Mouse (Mus musculus): ENCODE measurements around the gene Prdm15.

Prdm15 gene

DNA sequence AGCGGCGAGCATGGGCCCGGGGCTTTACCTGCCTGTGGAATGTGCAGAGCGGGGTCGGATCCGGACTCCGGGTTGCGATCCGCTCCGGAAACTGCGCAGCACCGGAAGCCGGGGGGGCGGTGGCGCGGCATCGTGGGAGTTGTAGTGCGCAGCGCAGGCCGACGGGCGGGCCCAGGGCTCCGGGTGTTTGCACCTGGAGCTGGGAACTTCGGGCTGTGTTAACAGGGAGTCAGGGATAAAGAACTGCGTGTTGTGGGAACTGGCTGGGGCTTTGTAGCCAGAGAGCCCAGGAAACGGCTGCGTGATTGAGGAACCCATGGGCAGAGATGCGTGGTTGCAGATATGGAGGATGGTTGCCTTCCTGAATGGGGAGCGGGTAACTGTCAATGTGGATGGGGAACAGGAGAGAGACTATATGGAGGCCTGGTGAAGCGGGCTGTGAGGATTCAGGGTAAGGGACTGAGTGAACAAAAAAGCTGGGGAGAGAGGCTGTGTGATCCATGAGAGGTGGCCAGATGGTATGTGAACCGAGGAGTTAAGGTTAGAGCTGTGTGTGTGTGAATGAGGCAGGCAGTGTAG, at the start of gene Prdm15:
TSS of gene Prdm15 (minus strand) at position 110 of the 579 bp plus-strand sequence.
- peak; percentile 81 to 88 for DNase-seq (ENCODE audit: low spot score in 2 of 2)

DNA sequence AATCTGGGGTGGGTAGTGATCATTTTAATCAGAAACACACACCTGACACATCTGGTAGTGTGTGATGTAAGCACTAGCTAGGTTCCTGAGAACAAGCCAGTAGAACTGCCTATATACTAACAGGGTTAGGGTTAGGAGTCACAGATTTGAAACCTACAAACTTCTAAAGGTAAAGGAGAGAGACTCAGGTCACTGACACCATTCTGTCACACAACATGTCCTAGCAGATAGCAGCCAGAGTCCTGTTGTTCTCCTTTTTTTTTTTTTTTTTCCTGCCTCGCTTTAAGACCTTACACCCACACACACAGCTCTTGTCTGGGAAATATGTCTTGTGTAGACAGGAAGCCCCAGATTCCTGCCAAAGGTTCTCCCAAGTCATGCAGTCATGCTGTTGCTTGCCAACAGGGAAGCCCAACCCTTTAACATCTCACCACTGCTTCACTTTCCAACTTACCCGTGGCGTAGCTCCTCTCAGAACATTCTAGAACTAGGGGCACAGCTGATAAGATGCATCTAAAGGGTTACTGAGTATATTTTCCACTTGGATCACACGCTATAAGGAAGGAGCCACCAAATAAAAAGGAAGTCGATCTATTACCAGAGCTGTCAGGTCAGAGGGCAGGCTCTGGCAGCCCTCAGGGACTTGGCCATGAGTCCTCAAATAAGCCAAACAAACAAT, 45.8 kb upstream of the Prdm15 start:
- no peak for DNase-seq (ENCODE audit: low spot score in 2 of 2)

DNA sequence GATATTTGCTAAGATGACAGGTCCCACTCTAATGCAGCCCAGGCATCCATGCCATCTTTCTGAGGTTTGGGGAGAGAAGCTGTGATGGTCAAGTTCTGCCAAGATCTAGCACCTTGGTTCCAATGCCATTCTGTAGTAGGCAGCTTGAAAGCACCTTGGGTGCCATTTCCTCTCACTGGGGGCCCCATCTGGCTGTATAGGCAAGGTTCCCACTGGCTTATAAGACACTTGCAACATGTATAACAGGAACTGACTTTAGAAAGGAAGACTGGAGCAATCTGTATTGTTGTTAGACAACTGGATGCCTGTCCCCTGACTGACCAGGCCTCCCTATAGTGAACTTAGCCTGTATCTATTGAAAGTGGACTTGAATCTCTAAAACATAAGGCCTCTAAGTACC, 36.1 kb upstream of the Prdm15 start:
- no peak for DNase-seq (ENCODE audit: low spot score in 2 of 2)

DNA sequence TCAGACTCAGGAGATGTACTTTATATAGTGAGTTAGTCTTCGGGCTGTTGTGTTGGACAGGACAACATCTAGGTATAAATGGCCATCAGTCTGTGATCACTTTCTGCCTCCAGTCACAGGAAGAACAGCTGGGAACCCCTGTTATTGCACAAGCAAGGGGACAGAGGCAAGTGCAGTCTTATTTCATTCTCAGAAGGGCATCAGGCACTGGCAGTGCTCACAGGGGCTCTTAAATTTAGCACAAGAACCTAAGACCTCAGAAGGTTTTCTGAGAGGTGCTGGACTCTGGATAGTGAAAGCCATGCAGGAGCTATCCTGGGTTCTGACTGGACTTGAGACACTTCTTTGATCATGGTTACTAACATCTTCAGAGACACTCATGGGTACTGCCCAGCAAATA, 32.0 kb upstream of the Prdm15 start:
- DNase-seq (ENCODE audit: low spot score in 2 of 2) = no peak

DNA sequence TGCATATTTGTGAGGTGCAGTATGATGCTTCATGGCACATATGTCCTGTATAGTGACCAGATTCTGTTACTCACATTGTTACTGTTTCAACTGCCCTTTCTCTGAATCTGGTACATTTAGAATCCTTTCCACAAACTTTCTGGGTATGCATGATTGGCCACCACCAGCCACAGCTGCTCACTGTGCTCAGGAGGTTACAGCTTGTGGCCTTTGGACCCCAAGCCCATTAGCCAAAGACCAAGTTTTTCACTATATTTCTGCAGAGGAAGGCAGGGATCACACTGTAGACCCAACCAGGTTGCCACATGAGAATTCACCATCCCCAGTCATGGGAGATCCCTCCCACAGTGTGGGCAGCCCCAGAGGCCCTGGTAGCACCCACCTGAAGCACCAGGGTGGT, 31.2 kb upstream of the Prdm15 start:
- DNase-seq (ENCODE audit: low spot score in 2 of 2) = no peak

DNA sequence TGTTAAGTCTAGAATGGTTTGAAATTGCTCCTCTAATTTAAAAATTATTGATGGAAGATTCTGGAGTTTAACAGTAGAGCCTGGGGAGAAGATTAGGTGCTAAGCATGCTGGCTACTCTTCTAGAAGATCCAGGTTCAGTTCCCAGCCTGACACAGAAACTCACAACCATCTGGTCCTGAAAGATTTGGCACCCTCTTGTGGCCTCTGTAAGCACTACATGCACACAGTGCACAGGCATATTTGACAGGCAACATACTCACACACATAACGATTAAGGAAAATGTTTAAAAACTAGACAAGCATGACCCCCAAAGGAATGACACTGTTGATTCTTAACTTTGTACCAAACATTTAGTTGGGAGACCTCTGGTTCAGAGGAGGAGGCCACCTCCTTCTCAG, 27.5 kb upstream of the Prdm15 start:
- peak in 1 of 2 experiments; percentile 25 for DNase-seq (ENCODE audit: low spot score in 2 of 2)

DNA sequence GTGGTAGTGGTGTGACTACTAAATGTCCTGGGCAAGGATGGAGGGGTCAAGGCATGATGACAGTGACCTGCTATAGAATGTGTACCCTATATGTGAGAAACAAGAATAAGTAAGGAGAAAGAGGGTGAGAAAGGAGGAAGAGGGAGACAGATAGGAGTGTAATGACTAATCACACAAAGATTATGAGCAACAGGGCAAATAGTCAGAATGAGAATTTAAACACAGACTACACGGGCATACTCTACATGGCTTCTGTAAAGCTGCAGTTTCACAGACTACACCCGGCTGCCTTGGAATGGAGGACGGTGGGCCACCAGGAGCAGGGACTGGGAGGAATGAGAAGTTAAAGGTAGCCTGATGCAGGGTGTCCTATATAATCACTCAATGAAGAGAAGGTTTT, 25.9 kb upstream of the Prdm15 start:
- no peak for DNase-seq (ENCODE audit: low spot score in 2 of 2)

DNA sequence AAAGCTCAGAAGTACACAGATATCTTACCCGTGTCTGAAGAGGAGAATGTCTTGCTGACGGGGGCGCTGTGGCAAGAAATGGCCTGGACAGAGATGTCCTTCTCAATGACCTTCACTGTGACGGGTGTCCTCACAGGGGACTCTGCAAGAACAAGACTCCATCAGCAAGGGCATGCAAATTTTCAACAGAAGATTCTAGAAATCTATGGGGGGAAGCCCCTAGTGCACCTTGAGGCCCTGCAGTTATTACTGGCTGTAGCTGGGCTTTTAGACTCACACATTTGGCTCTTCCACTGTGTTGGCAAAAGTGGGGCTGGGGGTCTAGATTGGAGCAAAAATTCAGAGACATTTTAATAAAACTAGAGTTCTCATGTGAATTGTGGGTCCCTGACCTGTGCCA, 23.5 kb upstream of the Prdm15 start:
- no peak for DNase-seq (ENCODE audit: low spot score in 2 of 2)

DNA sequence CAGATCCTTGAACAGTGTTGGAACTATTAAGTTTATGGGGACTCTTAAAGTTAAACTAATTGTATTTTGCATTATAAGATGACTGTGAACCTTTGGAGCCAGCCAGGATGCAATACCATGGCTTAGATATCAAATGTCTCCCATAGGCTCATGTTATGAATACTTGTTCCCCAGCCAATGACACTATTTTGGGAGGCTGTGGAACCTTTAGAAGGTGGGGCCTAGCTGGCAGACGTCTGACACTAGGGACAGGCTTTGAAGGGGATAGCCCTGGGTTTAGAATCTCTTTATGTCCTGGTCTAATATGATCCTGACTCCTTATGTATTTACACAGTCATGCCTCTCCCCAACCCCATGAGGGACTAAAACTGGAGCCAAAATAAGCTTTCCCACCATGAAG, 22.7 kb upstream of the Prdm15 start:
- no peak for DNase-seq (ENCODE audit: low spot score in 2 of 2)

DNA sequence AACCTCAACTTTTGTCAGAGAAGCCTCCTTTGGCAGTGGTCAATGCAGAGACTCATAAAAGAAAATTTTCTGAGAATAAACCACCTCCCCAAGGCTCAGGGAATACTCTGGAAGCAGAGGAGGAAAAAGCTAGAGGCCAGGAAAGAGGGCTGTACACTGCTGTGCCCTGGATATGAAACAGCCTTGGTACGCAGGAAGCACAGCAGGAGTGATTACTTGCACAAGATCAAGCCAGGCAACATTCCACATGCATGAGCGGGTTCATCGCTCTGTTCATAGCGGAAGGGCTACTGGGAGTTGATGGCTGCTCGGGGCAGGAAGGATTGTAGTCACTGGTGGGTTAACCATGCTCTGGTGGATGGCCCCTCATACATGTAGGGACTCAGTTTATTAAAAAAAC, 21.0 kb upstream of the Prdm15 start:
- no peak for DNase-seq (ENCODE audit: low spot score in 2 of 2)

DNA sequence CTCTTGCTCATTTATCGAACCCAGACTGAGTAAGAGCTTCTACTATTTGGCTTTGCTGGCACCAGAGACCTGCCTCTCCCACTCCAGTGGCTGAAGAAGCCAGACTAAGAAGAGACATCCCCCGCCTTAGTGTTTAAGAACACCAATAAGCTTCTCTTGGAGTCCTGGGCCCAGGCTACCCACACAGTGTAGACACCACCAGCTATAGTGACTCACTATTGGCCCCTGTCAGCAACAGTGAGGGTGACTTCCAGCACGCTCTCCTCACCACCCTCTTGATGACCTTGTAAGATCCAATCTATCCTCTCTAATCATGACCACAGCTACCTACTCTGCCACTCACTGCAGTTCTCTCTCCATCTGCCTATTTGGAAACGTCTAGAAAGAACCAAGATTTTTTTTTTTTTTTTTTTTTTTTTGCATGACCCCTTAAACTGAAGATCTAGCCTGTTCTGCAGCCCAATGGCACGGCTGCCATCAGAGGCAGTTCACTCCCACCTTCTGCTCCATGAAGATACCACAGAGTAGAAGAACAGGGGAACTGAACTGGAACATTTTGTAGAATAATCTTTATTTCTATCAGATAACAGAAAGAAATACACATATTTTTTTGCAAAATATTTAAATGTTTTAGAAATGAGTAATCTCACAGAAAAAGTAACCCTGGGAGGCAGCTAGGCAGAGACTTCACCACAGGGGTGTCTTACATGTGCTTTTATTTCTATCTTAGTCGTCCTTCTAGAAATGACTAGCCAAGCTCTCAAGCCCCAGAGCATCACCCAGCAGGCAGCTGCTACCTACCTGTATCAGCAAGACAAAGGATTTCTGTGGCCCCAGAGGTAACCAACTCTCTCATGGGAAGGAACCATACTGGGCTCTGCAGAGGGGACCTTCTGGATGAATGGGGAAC, 17.8 kb upstream of the Prdm15 start:
- no peak for DNase-seq (ENCODE audit: low spot score in 2 of 2)

DNA sequence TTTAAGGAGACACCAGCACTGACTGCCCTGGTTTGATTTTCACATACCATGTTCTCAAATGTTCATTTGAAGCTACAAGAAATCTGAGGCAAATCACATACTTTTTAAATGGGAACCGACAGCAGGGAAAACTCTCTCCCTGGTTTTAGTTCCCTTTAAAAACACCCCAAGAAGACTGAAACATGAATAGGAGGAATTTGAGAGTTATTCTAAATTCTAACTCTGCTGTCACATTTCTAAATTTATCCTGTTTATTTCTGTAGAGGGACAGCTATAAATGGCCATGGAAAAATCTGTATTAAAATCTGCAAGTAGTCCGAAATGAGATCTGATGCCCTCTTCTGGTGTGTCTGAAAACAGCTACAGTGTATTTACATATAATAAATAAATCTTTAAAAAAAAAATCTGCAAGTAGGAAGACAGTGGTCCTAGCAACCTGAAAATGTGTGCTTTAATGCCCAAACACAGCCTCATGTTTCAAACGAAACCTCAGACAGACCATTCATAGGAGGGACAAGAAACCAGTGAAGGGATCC, 12.3 kb upstream of the Prdm15 start:
- no peak for DNase-seq (ENCODE audit: low spot score in 2 of 2)

DNA sequence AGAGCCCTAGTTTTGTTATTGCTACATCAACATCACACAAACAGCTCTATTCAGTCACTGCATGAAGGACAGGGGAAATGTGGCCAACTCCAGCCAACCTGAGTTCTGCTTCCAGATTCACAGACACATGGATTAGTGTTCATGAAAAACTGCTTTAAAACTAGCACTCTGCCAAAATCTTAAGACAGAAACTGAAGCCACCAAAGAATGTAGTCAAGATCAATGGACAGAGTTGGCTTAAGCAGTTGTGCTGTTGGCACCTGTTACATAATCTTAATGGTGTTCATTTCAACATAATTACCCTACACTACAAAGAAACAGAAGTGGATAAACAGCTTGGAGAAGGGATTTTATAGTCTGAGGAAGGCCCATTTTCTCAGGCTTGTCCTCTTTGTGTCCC, 4.4 kb upstream of the Prdm15 start:
- no peak for DNase-seq (ENCODE audit: low spot score in 2 of 2)

DNA sequence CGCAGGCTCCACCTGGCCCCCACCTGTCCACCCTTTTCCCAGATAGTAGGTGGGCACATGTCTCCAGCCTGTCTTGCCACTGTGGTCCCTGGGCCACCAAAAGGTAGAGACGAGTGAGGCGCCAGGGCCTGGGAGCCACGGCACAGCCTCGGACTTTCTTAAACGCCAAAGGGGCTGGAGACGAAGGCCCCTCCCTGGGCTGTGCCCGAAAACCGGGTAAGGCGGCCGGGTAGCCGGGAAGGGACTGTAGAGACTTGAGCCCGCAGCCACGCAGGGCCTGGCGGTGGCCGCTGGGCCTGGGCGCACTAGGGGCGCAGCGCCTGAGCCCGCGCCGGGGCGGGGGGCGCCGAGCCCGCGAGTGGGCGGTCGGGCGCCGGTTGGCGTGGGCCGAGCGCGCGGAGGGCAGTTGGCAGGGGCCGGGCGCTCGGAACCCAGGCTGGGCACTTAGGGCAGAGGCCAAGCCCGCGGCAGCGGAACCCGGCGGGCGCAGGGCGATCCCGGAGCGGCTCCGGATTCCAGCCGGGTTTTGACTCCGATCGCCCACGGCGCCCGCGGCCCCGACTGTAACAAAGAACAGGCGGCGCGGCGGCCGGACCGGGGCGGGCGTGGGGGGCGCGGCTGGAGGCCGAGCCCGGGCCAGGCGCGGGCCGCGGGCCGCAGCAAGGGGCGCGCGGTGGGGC, 449 bp downstream of the Prdm15 start:
- DNase-seq (ENCODE audit: low spot score in 2 of 2) = peak; percentile 74 to 77

DNA sequence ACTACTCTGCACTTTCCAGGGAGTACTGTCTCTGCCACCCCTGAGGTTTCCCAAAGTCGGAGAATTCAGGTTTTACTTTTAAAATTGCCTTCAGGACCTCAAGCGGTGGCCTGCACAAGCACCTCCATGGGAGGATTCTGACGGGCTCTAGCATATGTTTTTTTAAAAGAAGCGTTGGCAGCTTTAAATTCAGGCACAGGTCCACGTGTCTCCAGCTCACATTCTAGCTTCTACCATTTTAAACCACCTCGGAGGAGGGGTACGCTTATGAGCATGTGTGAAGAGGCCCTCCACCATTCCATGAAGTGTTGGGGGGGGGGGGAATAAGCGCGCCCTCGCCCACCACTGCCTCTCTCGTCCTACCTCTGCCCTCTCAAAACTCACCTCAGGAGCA, 986 bp downstream of the Prdm15 start:
- DNase-seq (ENCODE audit: low spot score in 2 of 2) = peak in 1 of 2 experiments; percentile 30

DNA sequence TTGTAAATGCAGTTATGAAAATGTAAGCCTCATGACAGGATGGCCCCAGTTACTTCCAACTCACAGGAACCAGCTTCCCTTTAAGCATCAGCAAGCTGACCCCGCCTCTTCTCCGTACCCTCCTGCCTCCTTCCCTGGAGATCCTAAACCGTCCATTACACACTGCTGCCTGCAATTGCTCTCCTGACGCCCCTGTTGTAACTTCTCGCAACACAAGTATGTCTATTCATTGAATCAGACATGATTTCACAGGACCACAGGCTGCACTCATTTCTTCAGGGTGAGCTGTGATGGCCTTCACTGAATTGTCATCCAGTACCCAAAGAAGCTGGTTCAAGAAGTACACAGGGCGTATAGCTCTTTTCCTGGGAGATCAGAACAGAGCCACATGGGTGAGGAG, 2.8 kb downstream of the Prdm15 start:
- DNase-seq (ENCODE audit: low spot score in 2 of 2) = no peak

DNA sequence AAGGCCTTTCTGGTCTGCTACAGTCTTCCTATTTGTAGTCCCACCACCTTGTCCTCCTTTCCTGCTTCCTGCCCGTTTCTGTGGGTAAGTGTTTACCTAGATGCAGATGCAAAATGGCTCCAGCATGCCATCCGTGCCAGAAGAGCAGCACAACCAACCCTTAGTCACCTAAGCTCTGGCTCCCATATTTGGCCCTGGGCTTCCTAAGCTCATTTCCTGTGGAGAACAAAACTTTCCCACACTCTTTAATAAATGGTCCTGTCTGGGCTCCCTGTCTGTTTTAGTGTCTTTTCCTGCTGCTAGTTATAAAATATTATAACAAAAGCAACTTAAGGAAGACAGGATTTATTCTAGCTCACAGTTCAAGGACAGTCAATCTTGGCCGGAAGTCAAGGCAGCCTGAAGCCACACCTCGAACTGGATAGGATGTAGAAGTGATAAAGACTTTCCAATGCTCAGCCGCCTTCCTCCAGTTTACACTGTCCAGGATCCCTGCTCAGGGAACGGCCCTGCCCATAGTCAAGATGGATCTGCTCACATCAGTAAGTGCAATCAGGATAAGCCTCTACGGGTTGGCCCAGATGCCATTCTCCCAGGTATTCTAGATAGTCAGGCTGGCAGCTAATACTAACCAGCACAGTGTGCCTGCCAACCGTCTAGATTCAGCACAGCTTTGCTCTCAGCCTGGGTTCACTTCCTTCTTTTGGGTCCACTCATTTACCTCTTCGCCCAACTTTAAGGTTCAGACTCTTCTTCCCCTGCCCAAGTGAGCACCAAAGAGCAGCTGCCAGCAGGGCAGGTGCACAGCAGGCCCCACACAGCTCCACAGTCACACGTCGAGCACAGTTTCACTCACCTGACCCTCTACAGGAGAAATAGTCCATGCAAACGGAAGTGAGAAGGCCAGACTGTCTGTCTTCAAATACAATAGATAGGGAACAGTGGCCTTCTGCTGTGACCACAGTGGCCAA, 6.4 kb downstream of the Prdm15 start:
- no peak for DNase-seq (ENCODE audit: low spot score in 2 of 2)

DNA sequence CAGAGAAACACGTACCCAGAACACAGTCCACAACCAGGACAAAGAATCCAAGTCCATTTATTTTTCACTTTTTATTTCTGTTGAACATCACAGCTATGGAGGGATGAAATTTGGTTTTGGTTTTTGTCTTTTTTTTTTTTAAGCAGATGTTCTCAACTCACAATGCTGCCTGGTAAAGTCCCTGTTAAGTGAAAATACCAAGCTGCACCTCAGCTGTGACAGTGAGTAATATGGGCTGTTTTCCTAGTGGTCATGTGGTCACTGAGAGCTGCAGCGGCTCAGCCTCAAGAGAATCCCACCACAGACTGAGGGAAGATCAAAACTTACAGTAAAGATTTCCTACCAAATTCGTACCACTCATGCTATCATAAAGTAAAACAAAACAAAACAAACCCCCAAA, 19.5 kb downstream of the Prdm15 start:
- DNase-seq (ENCODE audit: low spot score in 2 of 2) = no peak

DNA sequence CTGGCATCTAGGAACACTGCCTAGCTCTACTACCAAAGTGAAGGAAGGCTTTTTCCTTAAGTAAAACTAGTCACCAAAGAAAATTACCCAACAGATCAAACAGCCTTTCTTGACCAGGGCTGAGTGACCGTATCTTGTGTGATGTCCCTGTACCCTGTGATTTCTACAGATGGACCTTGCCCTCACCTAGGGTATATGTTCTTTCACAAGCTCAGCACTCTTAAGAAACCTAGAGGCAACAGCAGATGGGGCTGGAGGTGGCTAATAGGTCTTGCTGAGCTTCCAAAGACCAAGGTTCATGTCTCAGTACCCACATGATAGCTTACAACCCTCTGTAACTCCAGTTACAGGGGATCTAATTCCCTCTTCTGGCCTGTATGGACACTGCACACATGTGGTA, 23.4 kb downstream of the Prdm15 start:
- no peak for DNase-seq (ENCODE audit: low spot score in 2 of 2)

DNA sequence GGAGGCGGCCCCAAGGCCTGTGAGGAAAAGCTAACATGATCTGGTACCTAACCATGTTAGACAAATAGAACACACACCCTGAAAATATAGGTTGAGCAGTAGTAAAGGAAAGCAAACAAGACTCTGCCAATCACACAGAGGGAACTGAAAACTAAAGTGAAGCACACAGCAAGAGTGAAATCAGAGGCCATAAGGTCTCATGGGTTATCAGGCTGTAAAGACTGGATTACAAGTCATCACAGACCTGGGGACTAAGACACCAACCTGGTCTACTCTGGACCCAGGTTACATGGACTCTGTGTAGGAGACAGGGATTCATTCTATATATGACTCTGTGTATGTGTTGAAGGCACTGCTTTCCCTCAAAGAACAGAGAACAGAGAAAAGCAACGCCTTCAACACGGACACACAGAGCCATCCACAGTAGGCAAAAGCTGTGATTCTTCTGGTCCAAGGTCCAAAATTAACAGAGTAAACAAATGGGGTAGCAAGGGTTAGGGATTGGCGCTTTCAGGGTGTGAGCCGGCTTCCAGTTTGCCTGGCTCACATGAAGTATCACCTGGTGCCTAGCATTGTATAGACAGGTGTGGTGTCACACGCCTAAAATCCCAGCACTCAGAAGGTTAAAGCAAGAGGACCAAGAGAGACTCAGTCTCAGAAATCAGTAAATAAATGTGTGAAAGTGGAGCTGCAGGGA, 28.2 kb downstream of the Prdm15 start:
- DNase-seq (ENCODE audit: low spot score in 2 of 2) = no peak

All from frontal cortex, postnatal 25 days (tissue).